Mouse (Mus musculus): ENCODE data around the gene Ylpm1.

DNA sequence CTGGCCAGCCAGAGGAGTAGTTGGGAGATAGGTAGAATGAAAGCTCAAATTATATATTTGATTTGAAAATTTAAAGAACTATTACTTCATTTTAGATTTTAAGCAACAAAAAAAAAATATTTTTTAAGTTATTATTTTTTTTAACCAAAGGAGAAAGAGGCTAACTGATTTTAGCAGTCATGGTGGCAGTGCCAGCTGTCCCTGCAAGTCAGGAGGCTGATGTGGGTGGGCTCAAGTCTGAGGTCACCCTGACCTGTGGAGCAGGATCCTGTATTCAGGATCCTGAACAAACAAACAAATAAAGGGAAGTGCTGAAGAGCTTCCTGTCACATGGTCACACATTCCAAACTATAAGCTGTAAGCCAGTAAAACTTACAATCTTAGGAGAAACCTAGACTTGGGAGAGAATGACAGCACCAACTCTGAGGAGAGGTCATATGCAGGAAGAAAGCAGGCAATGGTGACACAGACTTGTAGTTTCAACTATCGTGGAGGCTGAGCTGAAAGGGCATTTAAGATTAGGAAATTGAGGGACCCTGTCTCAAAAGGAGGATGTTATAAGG, 37.2 kb upstream of the Ylpm1 start:
- TF ChIP-seq CTCF (IDR thresholded peaks at IDR 0.05; ENCODE audit: low read depth, low read length) (no peak), POLR2A (IDR thresholded peaks at IDR 0.05; ENCODE audit: extremely low read depth, insufficient read depth, low read length) (no peak)
